Mouse (Mus musculus) cerebellum, postnatal 10 days (tissue): ENCODE data around the gene Pold1.

ENCODE experiments used
- DNase-seq, 2 experiments: peaks; one replicate each; pipeline ENCODE4 v3.0.0; 2021; ENCODE audit warnings: mixed read lengths in 2 of 2

Pold1 gene

GRCm38 (mm10) chr7:44482836-44483435 is 65.7 kb downstream of the Pold1 start:
- DNase-seq, result no peak
